Mouse (Mus musculus) spleen, postnatal 14 days (tissue): Measurements from ENCODE around the gene Dpp7.

Experiments used
- DNase-seq, 2 experiments: peaks; one replicate each; pipeline ENCODE4 v3.0.0; 2021 to 2022; ENCODE audit warnings: low spot score in 2 of 2

The Dpp7 gene

DNA sequence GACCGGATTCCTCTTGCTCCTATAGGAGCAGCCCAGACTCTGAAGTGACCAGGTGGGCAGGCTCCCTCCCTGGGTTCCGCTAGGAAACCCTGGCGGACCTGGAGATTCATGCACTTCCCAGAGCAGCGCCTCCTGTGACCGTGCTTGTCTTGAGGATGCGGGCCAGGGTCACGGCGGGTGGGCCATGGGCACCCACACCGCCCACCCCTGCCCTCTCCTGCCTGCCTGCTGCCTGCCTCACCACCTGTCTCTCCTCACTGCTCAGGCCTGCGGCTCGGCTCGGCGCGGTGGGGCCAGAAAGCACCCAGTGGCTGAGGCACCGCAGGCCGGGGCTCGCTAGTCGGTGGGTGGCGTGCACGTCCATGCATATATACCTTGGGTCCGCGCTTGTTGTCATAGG is 45.2 kb downstream of the Dpp7 start:
- DNase-seq, result no peak

DNA sequence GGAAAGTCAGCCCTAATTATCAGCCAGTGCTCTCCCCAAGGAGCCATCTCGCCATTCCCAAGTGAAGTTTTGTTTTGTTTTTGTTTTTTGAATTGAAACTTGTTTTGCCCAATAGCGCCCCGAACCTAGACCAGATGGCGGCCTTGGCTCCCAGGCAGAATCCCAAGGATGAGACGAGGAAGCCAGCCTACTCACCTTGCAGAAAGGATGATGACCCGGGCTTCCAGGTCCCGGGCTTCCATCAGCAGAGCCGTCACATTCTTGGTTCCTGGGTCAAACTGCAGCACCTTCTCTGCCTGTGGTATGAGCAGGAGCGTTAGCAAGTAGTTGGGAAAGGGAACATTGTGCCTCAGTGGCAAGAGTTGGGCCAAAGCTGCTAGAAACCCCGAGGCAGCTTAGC is 46.0 kb downstream of the Dpp7 start:
- DNase-seq, result no peak

DNA sequence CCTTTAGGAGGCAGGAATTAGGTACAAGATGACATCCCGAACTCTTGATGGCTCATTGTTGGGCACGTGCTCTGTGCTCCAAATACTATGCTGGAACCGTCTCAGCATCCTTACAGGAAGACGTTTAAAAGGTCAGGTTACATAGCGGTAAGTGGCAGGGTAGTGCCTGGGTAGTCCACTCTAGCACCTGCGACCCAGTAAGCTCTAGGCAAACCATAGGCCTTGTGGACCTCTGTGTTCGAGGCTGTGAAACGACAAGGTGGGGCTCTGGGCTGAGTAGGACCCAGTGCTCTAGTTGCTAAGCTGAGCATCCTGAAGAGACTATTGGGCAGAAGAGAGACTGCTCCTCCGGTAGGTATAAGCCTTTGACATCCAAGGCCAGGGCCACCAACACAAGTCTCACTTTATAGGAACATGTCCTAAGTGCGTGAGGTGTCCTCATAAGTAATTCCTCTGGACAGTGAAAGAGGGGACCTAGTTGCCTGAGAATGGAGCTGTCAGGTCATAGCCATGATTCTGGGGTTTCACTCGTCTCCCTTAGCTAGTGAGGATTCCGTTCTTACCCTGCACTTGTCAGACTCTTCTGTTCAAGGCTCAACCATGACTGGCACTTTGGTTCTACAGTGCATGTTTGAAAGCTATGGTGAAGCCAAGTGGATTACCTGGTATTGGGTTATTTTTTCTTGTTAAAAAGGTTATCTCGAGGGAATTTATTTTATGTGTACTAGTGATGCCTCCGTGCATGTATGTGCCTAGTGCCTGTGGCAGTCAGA is 50.4 kb downstream of the Dpp7 start:
- DNase-seq, result no peak

DNA sequence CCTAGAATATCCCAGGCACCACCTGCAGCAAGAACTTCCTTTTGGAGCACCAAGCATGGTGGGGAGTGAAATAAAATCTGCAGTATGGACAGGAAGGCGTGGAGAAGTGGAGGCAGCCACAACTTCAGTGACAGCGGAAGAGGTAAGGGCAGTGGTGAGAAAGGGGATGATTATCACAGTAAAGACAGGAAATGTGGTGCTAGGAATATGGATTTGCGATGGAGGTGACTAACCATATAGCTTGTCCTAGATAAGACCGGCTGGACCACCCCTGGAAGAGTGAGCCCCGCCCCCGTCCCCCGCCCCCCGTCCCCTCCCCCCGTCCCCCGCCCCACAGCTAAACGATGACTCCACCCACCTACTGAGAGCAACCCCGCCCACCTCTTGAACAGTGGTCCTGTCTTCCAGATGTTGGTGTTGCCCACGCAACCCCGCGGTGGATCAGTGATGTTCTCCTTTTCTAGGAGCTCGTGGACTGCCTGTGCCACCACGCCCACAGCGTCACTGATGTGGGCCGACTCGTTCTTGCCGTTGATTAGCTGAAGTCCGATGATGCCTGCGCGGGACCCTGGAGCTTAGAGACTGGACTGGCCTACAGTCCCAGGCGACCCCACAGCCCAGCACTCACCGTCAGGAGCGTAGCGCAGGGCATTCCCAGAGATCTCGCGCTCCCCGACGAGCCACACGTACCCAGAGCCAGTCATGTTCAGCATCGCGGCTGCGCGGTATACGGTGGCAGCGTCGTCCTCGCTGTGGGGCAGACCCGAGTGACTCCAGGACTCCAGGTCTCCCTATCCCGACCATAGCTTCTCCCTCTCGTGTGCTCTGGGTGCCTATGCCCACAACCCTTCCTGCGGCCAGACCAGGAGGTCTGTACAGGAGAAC is 51.3 kb downstream of the Dpp7 start:
- no peak for DNase-seq

DNA sequence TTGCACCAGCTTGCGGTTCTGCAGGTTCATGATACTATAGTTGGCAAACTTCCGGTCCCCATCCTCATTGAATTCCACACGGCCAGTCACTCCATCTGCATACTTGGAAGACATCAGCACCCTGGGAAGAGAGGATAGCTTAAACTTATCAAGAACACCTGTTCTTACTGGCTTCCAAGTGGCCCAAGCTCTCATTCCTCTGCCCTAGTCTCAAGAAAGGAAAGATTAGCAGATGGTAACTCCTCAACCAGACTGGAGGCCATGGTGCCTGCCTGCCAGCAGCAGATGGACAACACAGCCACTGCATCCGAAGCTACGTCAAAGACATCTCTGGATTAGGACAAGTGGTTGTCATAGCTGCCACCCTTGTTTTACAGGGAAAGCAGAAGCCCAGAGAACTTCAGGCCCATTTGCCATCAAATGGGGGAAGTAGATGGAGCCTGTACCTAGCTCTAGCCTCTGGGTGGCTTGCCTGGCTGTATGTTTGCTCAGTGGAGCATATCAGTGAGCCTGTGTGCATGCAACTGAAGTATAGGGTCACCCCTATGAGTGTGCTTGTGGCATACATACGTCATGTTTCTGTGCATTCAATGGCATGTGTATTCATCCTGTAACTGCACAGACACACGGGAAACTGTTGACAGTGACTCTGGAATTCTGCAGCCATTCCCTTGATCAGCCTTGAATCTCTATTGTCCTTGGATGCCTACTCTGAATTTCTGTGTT is 52.1 kb downstream of the Dpp7 start:
- DNase-seq, result no peak

DNA sequence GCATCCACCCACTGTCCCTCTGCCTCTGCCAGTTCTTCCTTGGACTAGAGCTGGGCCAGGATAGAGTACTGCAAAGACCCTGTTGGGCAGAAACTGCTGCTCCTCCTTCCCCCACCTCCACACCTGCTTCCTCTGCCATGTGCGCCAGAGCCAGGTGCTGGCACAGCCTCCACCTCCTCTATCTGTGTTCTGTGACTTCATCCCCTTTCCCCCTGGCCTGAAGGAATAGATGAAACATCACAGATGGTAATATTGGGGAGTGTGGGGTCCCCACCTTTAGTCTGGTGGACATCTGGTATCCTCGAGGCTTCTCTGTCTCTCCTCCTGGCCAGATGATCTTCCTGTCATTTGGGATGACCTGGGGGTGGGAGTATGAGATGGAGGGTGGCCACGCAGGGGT is 52.7 kb downstream of the Dpp7 start:
- no peak for DNase-seq
